Mouse (Mus musculus) right cerebral cortex, postnatal 36 days (tissue): ENCODE results near the gene Pfkm.
A peak's percentile ranks its signal among the peaks of the same experiment; 100 is the strongest.

Experiments used
- DNase-seq, 2 experiments: peaks; one replicate each; pipeline ENCODE4 v3.0.0; 2022; ENCODE audit warnings: low spot score in 2 of 2, mixed read lengths in 1 of 2

Pfkm gene

DNA sequence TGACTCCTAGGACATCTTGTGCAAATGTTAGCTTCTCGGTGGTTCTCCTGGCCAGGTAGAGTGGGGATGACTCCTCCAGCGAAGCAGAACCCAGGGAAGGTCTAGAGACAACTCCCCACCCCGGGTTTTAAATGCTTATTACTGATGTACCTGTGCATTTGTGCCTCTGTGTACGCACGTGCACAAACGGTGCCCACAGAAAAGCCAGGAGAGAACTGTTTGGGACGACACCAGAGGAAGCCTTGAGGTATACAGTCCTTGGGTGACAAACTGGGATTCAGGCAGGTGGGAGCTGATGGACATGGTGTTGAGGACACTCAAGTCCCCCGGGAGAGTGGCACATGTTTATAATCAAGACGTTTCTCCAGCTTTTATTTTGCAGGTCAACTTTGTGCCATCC lies 78.5 kb downstream of the Pfkm start:
- no peak for DNase-seq

GRCm38 (mm10) chr15:98172113-98172512 lies 79.7 kb downstream of the Pfkm start:
- DNase-seq = no peak

GRCm38 (mm10) chr15:98173821-98174220 lies 81.4 kb downstream of the Pfkm start:
- DNase-seq = peak; percentile 81 to 89

- DNase-seq = no peak
Observed at GRCm38 (mm10) chr15:98177320-98177719, 84.9 kb downstream of the Pfkm start.

- no peak for DNase-seq
Observed at GRCm38 (mm10) chr15:98180567-98181131, 88.3 kb downstream of the Pfkm start.

DNA sequence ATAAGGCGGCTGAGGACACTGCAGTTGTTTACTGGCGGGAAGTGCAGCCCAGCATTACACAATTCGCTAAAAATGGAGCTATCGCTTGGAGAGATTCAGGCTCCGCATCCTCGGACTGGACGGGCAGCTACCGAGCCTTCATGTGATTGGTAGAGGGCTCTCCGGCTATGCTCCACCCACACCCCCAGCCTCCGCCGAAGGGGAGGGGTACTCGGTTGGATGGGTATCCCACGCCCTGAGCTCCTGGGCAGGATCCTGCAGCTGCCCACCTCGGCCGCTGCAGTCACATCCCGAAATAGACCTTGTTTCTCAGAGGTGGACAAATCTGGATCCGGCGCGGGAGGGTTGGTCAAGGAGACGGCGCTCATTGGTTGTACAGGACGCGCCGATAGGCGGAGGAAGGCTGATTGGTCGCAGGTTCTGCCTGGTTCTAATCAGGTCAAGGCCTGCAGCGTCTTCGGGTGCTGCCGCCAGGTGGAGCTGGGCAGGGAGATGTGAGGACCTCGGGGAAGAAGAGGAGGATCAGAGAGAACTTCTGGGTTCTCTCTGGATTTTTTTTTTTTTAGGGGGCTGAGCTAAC lies 88.8 kb downstream of the Pfkm start:
- peak; percentile 91 to 97 for DNase-seq
